ENCODE assay signal across 8 mouse cellular contexts in the genomic region with DNA sequence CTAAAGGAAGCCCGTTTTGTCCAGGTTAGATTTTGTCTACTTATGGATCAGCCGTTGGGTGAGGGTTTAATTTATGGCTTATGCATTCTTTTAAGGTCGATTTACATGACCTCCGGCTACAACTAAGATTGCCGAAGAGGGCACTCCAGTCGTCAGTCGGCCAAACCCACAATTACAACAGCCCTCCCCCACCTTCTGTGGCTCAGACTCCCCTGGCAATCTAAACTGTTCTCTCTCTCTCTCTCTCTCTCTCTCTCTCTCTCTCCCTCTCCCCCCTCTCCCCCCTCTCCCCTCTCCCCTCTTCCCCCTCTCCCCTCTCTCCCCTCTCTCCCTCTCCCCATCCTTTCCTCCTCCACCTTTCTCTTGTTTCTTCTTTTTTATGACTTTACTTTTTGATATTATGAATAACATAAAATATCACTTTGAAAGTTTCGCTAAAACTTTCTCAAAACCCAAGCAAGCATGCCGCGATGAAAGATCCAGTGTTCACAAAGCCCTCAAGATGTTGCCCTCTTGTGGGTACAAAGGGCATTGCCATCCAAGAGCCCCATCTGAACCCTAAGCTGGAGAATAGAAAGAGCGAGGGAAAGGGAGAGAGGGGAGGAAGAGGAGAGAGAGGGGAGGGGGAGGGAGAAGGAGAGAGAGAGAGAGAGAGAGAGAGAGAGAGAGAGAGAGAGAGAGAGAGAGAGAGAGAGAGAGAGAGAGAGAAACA. TPM values are rescaled to one million over a fixed set of nuclear protein-coding genes. Genes with fewer than 3 reads are reported as not detected.
DNase-seq lines count a peak whose midpoint lies in the region; ATAC-seq and TF ChIP-seq lines count a peak whose summit lies in the region.

No protein-coding gene starts in this region.

- peaks cover 6% of the 10 kb centered on the region for H3K4me1 ChIP-seq in intestine, embryonic 16.5 days (ENCODE audit: control insufficient read depth, insufficient read depth, low read length)
- H3K4me1 ChIP-seq in limb, embryonic 15.5 days, result peaks cover 33% of the 10 kb centered on the region
- H3K4me1 ChIP-seq in midbrain, postnatal 0 days (ENCODE audit: insufficient read depth, low read length), result peaks cover 11% of the 10 kb centered on the region
- H3K4me1 ChIP-seq in stomach, embryonic 16.5 days (ENCODE audit: control insufficient read depth, insufficient read depth, low read length), result peaks cover 12% of the 10 kb centered on the region

- no peaks in the 10 kb centered on the region for H3K36me3 ChIP-seq in intestine, embryonic 16.5 days (ENCODE audit: control insufficient read depth, insufficient read depth, low read length)
- H3K36me3 ChIP-seq in limb, embryonic 15.5 days, result no peaks in the 10 kb centered on the region
- H3K36me3 ChIP-seq in midbrain, postnatal 0 days (ENCODE audit: insufficient read depth, low read length), result no peaks in the 10 kb centered on the region
- no peaks in the 10 kb centered on the region for H3K36me3 ChIP-seq in stomach, embryonic 16.5 days (ENCODE audit: control insufficient read depth, insufficient read depth, low read length)

- peaks cover 29% of the 10 kb centered on the region for H3K27me3 ChIP-seq in intestine, embryonic 16.5 days (replicated peaks; ENCODE audit: control insufficient read depth, insufficient read depth, low read length)
- peaks cover 40% of the 10 kb centered on the region for H3K27me3 ChIP-seq in limb, embryonic 15.5 days
- peaks cover 41% of the 10 kb centered on the region for H3K27me3 ChIP-seq in midbrain, postnatal 0 days (ENCODE audit: insufficient read depth, low read length)
- H3K27me3 ChIP-seq in stomach, embryonic 16.5 days (ENCODE audit: control insufficient read depth, insufficient read depth, low read length), result peaks cover 30% of the 10 kb centered on the region

- H3K9ac ChIP-seq in intestine, embryonic 16.5 days (ENCODE audit: low read depth, low read length), result peak overlapping the region; percentile 84
- H3K9ac ChIP-seq in limb, embryonic 15.5 days, result peak overlapping the region; percentile 72
- H3K9ac ChIP-seq in midbrain, postnatal 0 days (replicated peaks; ENCODE audit: low read length, poor library complexity, severe bottlenecking), result no peak overlapping the region
- H3K9ac ChIP-seq in stomach, embryonic 16.5 days (ENCODE audit: low read length), result peak overlapping the region; percentile 87

- no peaks in the 10 kb centered on the region for H3K9me3 ChIP-seq in intestine, embryonic 16.5 days (ENCODE audit: control insufficient read depth, low read length)
- no peaks in the 10 kb centered on the region for H3K9me3 ChIP-seq in limb, embryonic 15.5 days
- no peaks in the 10 kb centered on the region for H3K9me3 ChIP-seq in midbrain, postnatal 0 days (ENCODE audit: low read length)
- no peaks in the 10 kb centered on the region for H3K9me3 ChIP-seq in stomach, embryonic 16.5 days (replicated peaks; ENCODE audit: control insufficient read depth, low read length)

- peak; percentile 93 for TF ChIP-seq CTCF in midbrain, postnatal 0 days (IDR thresholded peaks at IDR 0.05)

- peak; percentile 37 for ATAC-seq in intestine, embryonic 16.5 days
- peak; percentile 30; the same call in 1 of the 2 replicates for ATAC-seq in limb, embryonic 15.5 days (ENCODE audit: insufficient number of reproducible peaks, low FRiP score, low TSS enrichment, low read depth)
- ATAC-seq in midbrain, postnatal 0 days (ENCODE audit: low FRiP score), result no peak
- 0 out of 2 replicates have a peak, but pooled peaks have one; percentile 21 for ATAC-seq in stomach, embryonic 16.5 days (ENCODE audit: insufficient read depth, low FRiP score)

- H3K4me2 ChIP-seq in intestine, embryonic 16.5 days (ENCODE audit: low read depth, low read length), result peak overlapping the region; percentile 99
- peak overlapping the region; percentile 98 for H3K4me2 ChIP-seq in limb, embryonic 15.5 days
- peak overlapping the region; percentile 99 for H3K4me2 ChIP-seq in midbrain, postnatal 0 days (ENCODE audit: low read depth, low read length, poor library complexity, severe bottlenecking)
- peak overlapping the region; percentile 98 for H3K4me2 ChIP-seq in stomach, embryonic 16.5 days (ENCODE audit: low read depth, low read length)

- under 1% methylated on average over 11 of the region's 11 CpGs for WGBS in intestine, embryonic 16.5 days
- under 1% methylated on average over 11 of the region's 11 CpGs for WGBS in limb, embryonic 15.5 days
- 0% methylated on average over 11 of the region's 11 CpGs for WGBS in midbrain, postnatal 0 days
- WGBS in stomach, embryonic 16.5 days, result under 1% methylated on average over 11 of the region's 11 CpGs

- peak overlapping the region; percentile 63 for H3K27ac ChIP-seq in intestine, embryonic 16.5 days (ENCODE audit: low read length)
- peak overlapping the region; percentile 92 for H3K27ac ChIP-seq in limb, embryonic 15.5 days
- H3K27ac ChIP-seq in midbrain, postnatal 0 days (ENCODE audit: low read depth, low read length), result peak overlapping the region; percentile 72; the same call in 1 of the 2 replicates
- peak overlapping the region; percentile 85 for H3K27ac ChIP-seq in stomach, embryonic 16.5 days (ENCODE audit: low read length)

- peak overlapping the region; percentile 70 for H3K4me3 ChIP-seq in intestine, embryonic 16.5 days (ENCODE audit: low read length)
- H3K4me3 ChIP-seq in limb, embryonic 15.5 days, result peak overlapping the region; percentile 57
- peak overlapping the region; percentile 49 for H3K4me3 ChIP-seq in midbrain, postnatal 0 days (ENCODE audit: low read depth, low read length)
- H3K4me3 ChIP-seq in stomach, embryonic 16.5 days (replicated peaks; ENCODE audit: low read length), result peak overlapping the region; percentile 63

- DNase-seq in ovary, postnatal 14 days (ENCODE audit: low spot score), result peak; percentile 63
- DNase-seq in ovary, adult 18-20 months (ENCODE audit: low spot score), result no peak
- peak; percentile 96 for DNase-seq in embryo, embryonic 10.5 days (ENCODE audit: low spot score)
- peak; percentile 47 to 72 for DNase-seq in gastrocnemius, postnatal 4 days (ENCODE audit: low spot score in 2 of 2)
- peak; percentile 91 for DNase-seq in midbrain, postnatal 0 days (ENCODE audit: low spot score)

RNA-seq across cellular contexts. Expression of gene Sox6, which starts 5.8 kb away (rescaled TPM):
- 10 to 100 TPM; 87.0 to 92.4 TPM for total RNA-seq in gastrocnemius, postnatal 4 days (2021)
- 25.3 and 26.2 TPM in 2 replicates for polyA plus RNA-seq in intestine, embryonic 16.5 days (2015; fragmentation: Nextera tagmentation; extraction: Ambion mirVana)
- polyA plus RNA-seq in limb, embryonic 15.5 days (2015; fragmentation: Nextera tagmentation; extraction: Ambion mirVana), result 54.3 and 58.7 TPM in 2 replicates
- total RNA-seq in midbrain, postnatal 0 days (2014; rRNA removed), result 47.6 and 49.5 TPM in 2 replicates
- polyA plus RNA-seq in midbrain, postnatal 0 days (2015; fragmentation: Nextera tagmentation; extraction: Ambion mirVana), result 30.6 and 30.8 TPM in 2 replicates
- 30.1 and 37.5 TPM in 2 replicates for polyA plus RNA-seq in stomach, embryonic 16.5 days (2015; fragmentation: Nextera tagmentation; extraction: Ambion mirVana)

RNA-seq across cellular contexts. Expression of gene 1110004F10Rik, which starts 6.4 kb away (rescaled TPM):
- total RNA-seq in gastrocnemius, postnatal 4 days (2021), result 10 to 100 TPM; 78.9 to 83.6 TPM
- 180 and 206 TPM in 2 replicates for polyA plus RNA-seq in intestine, embryonic 16.5 days (2015; fragmentation: Nextera tagmentation; extraction: Ambion mirVana)
- 246 and 254 TPM in 2 replicates for polyA plus RNA-seq in limb, embryonic 15.5 days (2015; fragmentation: Nextera tagmentation; extraction: Ambion mirVana)
- 169 and 210 TPM in 2 replicates for total RNA-seq in midbrain, postnatal 0 days (2014; rRNA removed)
- polyA plus RNA-seq in midbrain, postnatal 0 days (2015; fragmentation: Nextera tagmentation; extraction: Ambion mirVana), result 368 and 370 TPM in 2 replicates
- polyA plus RNA-seq in stomach, embryonic 16.5 days (2015; fragmentation: Nextera tagmentation; extraction: Ambion mirVana), result 221 and 222 TPM in 2 replicates

RNA-seq across cellular contexts. Expression of gene Gm4353, which starts 51.7 kb away (rescaled TPM):
- 1 to 10 TPM; 2.0 to 2.7 TPM for total RNA-seq in gastrocnemius, postnatal 4 days (2021)
- polyA plus RNA-seq in intestine, embryonic 16.5 days (2015; fragmentation: Nextera tagmentation; extraction: Ambion mirVana), result 0.42 and 0.65 TPM in 2 replicates
- 0.51 and 1.2 TPM in 2 replicates for polyA plus RNA-seq in limb, embryonic 15.5 days (2015; fragmentation: Nextera tagmentation; extraction: Ambion mirVana)
- 0.93 and 4.0 TPM in 2 replicates for total RNA-seq in midbrain, postnatal 0 days (2014; rRNA removed)
- polyA plus RNA-seq in midbrain, postnatal 0 days (2015; fragmentation: Nextera tagmentation; extraction: Ambion mirVana), result 0.28 and 0.54 TPM in 2 replicates
- polyA plus RNA-seq in stomach, embryonic 16.5 days (2015; fragmentation: Nextera tagmentation; extraction: Ambion mirVana), result 0.62 and 1.9 TPM in 2 replicates
